Mouse (Mus musculus): ENCODE results near the gene Apba1.

Gene Apba1

DNA sequence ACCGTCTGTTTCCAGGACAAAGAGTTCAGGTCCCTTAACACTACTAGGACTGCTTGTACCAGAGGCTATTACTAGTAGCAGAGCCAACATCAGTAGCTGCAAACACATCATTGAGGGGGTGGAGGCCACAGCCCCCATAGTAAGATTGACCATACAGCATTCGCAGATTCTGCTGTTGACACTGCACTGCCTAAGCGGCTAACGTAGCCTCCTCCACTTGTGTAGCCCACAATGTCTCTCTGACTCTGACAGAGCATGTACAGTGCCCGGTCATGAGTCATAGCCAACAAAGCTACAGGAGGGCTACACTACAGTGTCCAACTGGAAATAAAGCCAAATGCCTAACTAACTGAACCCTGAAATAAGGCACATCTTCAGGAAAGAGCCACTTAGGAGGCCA, 166.9 kb downstream of the Apba1 start:
- in situ Hi-C loops (cut with MseI, MboI) = no loop called here

DNA sequence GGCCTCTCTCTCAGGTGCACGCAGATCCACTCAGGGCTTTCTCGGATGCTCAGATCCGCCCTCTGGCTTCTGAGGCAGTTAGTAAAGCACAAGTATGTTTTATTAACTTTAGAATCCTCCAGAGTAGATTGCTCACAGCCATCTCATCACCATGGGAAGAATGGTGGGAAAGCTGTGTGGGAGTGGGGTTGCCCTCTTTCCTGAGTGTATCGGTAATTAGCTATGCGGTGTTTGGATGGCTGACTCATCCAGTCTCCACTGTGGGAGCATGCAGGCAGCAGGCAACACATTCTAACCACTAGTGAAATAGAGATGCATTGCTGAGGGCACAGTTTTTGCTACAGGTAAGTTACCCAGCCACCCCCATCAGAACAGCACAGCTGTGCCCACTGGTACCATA, 172.1 kb downstream of the Apba1 start:
- in situ Hi-C loops (cut with MseI, MboI) = no loop called here

DNA sequence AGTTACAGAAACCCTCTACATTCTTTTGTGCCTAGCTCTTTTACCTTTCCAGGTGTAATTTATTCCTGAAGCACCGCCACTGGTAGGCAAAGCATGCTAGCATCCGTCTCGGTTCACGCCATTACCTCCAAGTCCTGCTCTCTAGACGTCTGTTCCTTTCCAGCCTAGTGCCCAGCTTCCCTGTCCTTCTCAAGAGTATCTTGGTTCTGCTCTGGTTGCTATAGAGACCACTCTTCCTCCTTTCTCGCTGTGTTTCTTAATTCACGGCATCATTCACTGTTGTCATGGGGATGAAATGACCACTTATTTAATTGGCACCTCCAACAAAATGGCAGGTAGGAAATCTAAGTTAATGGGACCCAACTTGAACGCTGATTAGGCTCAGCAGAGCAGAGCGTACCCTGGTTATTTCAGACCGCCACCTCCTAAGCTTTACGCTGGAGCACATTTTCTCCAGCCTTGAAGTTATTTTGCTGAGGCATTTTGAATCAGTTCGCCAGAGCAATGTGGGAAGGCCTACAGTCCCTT, 182.8 kb downstream of the Apba1 start:
- in situ Hi-C loops (cut with MseI, MboI) = no loop called here

DNA sequence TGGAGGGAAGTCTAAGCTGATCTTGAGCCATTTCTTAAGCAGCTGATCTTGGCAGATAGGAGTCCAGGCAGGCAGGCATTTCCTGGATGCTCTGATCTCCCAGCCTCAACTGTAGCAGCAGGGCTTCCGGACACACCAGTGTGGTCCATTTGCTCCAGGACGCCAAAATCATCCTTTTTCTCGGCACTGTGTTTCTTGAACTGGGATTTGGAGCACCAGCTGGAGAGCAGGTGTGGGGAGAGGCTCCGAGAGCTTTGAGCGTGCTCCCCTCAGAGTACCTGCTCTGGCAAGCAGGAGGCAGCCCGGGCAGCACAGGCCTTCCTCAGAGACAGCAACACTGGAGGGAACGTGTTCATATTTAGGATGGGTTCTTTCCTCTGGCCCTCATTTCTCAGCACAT, 184.2 kb downstream of the Apba1 start:
- in situ Hi-C loops (cut with MseI, MboI) = no loop called here

DNA sequence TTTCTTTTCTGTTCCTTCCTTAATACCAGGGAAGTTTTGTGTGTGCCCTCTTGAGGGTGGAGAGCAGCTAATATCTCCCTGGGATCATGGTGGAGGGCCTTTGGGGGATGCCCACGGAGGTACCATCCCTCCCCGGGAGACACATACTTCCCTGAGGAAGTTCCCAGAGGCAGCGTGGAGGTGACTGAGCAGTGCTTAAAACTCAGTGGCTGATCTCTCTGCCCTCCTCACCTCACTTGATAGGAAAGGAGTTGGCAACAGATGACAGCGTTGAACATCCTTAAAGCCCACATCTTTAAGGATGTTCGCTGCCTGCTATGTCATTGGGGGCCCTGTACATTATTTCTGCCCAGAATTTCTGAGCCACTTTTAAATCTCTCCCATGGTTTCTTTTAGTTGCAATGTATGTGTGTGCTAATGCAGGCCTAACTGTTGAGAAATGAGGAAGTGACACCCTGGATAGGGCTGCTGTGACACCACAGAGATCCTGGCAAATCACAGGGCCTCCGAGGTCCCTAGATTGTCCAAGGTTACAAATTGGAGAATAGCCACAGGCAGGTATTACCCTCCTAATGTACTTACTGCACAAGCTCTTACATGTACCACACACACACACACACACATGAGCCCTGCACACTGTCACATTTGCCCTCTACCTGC, 187.5 kb downstream of the Apba1 start:
- in situ Hi-C loops (cut with MseI, MboI) = no loop called here

DNA sequence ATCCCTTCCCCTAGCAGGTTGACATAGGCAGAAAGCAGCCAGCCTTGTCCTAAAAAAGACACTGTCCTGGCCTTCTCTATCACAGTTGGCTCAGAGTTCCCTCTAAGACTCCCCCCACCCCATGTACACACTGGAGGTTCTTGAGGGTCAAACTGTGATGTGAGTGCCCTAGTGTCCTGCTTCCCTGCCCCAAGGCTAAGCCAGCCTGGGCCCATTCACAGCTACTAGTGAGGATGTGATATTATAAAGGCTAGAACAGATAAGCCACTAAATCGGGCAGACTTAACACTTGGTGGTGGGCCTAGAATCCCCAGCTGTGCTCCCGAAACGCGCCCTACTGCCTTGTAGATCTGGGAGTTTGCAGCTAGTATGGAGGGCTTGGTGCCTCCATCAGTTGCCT, 188.1 kb downstream of the Apba1 start:
- in situ Hi-C loops (cut with MseI, MboI) = no loop called here

DNA sequence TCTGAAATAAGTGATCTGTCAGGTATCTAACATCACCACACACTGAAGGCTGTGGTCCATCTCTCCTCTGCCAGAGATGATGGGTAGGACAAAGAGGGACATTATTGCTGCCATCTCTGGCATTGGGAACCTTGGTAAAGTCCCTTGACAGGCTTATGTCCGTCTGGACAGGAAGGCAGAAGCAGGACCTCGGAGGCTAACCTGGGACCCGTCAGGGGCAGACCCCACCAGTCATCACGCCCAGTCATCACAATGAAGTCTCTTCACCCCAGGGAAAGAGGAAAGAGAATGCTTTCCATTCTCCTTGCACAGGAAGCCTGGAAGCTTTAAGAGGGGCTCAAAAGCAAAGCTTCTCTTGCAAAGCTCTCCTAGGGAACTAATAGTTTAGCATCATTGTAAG, 189.2 kb downstream of the Apba1 start:
- in situ Hi-C loops (cut with MseI, MboI) = no loop called here

DNA sequence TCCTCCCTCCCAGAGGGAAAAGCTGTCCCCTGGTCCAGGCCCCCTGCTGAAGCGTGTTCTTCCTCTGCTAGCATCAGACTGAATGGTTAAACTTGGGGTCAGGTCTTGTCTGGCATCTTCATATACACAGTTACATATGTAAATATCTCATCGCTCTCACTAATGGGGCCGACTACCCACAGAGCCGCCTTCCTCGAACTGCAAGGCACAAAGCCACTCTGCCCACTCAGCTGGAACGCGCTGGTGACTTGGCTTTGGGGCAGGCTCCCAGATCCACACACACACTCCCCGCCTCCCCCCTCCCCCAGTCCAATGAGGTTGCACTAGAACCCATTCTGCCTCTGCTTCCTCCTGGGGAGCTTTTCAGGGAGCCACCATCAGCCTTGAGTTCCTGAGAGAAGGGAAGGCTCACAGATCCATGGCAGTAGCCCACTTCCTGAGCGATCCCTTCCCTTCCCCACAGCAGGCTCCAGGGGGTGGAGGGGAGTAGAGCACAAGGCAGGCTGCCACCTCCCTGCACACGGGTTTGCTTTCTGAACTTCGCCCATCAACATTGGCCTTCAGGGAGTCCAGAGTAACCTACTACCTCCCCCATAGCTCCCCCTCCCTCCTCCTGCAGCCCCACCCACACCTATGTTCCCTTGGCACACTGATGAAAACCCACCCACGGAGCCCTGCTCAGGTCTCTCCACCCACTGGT, 189.8 kb downstream of the Apba1 start:
- in situ Hi-C loops (cut with MseI, MboI) = no loop called here

DNA sequence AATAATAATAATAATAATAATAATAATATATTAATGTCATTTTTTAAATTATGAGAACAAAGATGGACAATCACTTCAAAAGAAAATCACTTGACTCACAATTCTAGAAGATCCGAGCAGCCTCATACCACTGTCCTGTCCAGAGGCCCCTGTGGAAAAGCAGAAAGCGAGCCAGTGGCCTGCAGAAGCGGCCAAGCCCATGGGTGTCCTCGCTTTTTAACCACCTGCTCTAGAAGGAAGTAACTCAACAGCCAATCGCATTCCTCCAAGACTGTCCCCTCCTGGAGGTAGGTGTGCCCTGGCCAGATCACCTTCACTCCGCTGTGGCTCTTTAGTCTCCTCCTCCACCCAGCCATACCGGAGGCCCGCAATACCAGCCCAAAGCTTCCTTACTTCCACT, 196.8 kb downstream of the Apba1 start:
- in situ Hi-C loops (cut with MseI, MboI) = no loop called here

DNA sequence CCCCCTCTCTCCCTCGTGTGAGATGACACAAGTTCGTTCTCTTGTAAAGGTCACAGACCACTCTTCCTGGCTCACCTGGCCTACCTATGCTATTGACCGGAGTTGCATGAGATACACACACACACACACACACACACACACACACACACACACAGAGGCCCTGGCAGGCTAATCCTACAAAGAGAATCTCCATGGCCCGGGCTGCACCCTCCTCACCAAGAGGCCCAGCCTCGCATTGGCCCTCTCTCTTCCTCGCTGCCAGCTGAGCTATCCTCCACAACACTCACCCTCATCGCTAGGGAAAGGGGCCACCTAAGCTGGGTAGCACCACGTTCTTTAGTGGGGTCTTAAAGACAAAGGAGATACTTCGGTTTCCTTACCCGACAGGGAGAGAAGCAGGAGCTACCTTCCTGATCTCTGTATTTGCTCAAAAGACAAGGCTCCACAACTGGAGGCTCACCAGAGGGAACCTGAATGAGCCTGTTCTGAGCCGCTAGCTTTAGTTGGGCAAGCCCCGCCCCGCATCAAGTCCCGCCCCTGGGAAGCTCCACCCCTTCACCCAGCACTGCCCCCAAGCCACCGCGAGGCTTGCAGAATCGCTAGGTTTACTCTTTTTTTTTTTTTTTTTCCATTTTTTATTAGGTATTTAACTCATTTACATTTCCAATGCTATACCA, 197.8 kb downstream of the Apba1 start:
- in situ Hi-C loops (cut with MseI, MboI) = no loop called here

DNA sequence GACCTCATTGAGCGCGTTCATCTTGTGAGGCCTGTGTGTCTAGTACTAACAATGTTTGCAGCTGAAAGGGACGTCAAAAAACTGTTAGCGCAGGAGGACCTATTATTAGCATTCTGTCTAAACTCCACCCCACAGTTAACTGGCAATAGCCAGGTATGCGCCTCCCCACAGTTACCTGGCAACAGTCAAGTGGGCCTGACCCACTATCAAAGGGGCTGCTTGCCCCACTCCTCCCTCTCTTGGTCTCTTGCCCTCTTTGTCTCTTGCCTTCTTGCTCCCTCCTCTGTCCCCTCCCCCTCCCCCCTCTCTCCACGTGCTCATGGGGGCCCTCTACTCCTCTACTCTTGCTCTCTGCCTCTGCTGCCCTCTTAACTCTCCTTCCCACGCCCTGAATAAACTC, 198.9 kb downstream of the Apba1 start:
- in situ Hi-C loops (cut with MseI, MboI) = no loop called here

DNA sequence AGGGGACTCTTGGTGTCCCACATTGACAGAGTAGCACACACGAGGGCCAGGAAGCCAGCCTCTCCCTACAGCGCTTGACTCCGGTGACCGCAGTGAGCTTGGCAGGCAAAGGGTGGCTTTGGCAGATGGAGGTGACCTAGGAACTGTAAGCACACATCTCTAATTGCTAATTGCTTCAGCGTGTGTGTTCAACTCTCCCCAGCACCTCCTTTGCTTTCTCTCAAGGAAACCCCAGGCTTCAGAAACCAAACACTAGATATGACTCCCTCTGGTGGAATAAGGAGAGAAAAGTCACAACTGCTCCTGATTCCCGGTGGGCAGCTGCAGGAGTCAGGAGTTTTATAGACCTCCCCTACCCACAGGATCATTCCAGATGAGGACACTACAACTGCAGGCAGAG, 200.2 kb downstream of the Apba1 start:
- in situ Hi-C loops (cut with MseI, MboI) = no loop called here

DNA sequence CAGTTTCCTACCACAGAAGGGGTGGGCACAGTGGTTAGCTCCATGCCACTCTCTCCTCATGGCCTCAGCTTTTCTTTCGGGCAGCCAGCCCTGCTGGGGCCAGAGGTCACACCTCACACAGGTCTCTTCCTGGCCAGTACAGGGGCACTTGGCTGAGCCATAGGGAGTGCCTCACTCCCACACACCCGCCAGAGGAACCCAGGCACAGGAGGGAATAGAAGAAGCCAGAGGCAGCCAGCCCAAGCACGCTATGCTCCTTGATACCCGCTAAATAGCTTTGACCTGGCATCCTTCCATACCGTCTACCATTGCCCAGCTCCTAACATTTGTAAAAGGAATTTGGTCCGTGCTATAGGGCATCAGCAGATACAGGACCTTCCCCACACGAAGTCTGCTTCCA, 201.2 kb downstream of the Apba1 start:
- in situ Hi-C loops (cut with MseI, MboI) = loop anchor here (5.0 kb wide), 1 partner anchor 98 kb away; no protein-coding TSS in a partner anchor

DNA sequence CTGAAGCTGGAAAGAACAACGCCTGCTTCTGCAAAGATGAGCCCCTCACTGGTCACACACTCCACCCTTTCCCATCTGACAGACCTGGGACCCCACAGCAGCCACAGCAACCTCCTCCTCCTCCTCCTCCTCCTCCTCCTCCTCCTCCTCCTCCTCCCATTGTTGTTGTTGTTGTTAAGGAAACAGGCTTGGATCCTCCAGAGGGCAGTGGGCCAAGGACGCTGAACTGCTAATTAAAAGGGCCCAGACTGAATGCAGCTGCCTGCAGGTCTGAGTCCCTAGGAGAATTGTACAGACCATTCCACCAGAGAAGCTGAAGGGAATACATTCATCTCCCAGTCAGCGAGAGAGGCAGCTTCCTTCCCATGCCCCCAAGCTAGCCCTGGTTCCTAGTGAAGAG, 201.6 kb downstream of the Apba1 start:
- in situ Hi-C loops (cut with MseI, MboI) = loop anchor here (5.0 kb wide), 1 partner anchor 98 kb away; no protein-coding TSS in a partner anchor

DNA sequence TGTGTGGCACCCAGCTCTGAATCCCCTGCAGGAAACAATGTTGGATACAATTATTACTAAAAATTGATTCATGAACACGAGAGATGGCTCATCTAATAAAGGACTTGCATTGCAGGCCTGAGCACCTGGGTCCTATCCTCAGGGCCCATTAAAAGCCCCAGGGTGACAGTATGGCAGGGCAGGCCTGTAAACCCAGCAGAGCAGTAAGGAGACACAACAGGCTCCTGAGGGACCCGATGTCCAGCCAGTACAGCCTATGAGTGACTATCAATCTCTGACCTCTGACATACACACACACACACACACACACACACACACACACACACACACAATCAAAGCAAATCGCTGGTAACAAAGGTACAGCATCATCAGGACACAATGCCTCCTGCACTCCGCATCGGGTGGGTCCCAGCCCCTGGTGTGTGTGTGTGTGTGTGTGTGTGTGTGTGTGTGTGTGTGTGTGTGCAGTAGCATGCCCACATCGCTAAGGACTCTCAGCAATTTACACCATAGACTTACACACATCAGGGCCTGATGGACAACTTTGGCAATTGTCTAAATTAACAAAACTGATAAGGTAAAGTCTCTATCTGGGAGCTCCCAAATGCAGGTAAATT, 202.3 kb downstream of the Apba1 start:
- in situ Hi-C loops (cut with MseI, MboI) = loop anchor here (5.0 kb wide), 1 partner anchor 99 kb away; no protein-coding TSS in a partner anchor

DNA sequence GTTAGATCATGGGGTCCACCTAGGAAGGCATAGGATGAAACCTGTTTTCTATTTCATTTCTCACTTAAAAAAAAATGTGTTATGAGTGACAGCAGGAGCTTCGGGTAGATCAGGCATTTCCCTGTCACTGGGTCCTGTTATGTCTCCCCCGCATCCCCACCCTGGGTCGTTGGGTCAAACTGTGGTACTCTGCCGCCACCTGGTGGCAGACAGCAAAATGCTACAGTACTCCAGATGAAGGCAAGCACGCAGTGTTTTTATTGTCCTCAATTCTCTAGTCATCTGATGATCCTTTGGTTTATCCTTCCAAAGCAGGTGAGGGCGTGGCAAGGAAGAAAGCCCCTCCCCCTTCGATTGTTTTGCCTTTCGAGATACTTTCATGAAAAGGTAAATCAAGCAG, 202.8 kb downstream of the Apba1 start:
- in situ Hi-C loops (cut with MseI, MboI) = loop anchor here (5.0 kb wide), 1 partner anchor 99 kb away; no protein-coding TSS in a partner anchor

DNA sequence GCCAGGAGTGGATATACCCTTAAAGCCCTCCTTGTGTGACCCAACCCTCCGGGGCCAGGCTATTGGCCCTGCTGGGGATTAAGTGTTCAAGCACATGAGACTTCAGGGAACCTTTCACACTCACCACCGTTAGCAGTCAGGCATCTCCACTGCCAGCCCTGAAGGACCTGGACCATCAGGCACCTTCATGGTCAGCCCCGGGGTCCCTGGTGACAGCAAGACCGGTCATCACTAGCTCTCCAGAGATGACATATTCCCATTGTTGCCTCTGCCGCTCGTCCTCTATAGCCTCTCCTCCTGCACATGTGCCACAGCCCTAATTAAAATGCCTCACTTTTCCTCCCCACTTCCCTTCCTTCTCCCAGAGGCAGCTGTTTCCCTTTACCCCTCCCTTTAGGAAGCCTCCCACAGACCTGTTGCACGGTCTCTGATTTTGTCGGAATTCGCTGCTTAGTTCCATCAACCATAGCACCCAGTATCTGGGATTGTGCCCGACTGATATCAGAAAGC, 205.8 kb downstream of the Apba1 start:
- in situ Hi-C loops (cut with MseI, MboI) = loop anchor here (5.0 kb wide), 1 partner anchor 102 kb away; no protein-coding TSS in a partner anchor

DNA sequence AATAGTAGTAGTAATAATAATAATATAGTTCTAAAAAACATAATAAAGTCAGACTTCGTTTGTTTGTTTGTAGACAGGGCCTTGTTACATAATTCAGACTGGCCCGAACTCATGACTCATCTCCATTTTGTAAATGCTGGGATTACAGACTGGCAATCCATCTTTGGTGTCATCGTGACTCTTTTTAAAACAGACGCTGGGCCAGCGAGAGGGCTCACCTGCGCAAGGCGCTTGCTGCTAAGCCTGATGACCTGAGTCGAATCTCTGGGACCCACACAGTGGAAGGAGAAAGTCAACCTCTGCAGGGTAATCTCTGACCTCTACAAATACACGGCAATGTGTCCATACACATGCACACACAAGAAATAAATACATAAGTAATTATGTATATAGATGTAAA, 207.7 kb downstream of the Apba1 start:
- in situ Hi-C loops (cut with MseI, MboI) = no loop called here

DNA sequence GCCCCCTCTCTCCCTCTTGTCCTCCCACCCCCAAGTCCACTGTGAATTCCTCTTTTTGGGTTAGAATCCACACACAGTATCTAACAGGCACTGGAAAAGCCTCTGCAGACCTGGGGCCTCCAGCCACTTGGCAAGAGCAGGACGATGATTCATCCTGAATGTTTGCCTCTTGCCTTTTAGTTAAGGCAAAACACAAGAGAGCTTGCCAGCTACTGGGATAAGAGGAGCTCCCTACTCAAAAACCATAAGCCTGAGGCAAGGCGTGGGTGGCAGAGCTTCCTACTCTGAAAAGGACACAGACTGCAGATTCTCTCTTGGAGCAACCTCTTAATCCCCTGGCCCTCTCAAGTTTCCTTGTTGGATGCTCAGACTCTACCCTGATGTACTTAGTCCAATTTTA, 208.5 kb downstream of the Apba1 start:
- in situ Hi-C loops (cut with MseI, MboI) = no loop called here

DNA sequence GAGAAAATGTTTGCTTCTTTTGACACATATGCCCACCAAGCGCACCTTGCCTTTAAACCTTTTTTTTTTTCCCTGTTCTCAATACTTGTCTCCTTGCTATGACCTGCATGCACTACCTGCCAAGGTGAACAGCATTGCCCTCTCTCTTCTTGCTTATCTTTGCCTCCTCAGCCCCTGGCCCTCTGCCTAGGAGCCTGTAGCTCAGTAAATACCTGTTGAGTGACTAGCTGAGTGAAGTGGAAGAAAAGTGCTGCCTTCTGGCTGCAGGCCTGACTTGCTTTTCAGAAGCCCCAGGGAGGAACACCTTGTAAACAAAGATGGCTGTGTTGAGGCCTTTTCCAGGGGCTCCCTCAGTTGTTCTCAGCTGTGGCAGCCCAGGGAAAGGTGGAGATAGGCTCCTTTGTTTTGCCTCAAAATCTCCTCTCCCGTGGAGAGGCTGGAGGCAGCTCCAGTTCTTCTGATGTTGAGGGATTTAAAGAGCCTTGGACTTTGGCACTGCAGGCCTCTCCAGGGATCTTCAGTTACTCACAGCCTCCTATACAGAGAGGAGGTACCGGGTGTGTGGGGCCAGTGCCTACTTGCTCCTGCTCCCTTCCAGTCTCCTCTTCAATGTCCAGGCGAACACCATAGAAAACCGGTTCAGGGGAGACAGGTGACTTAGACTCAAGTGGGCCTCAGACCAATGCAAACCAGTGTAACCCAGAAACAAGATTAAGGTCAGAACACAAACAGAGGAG, 209.6 kb downstream of the Apba1 start:
- in situ Hi-C loops (cut with MseI, MboI) = no loop called here

DNA sequence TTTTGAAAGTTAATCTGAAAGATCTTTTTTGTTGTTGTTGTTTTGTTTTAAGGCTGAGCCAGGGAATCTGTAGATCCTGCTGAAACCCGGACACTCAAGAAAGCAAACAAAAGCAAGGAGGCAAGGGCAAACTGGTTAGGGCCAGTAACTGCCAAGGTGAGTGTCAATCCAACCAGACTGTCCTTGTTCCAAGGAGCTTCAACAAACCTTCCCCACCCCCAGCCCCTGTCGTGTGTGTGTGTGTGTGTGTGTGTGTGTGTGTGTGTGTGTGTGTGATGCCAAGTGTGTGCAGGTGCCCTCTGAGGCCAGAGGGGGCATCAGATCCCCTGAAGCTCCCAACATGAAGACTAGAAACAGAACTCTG, 210.2 kb downstream of the Apba1 start:
- in situ Hi-C loops (cut with MseI, MboI) = no loop called here

Measured in mouse trophoblast stem cell (cell line).